Mouse (Mus musculus) liver, postnatal 0 days (tissue): Measurements from ENCODE around the gene Sstr4. TPM values are rescaled to one million over a fixed set of nuclear protein-coding genes. Genes with fewer than 3 reads are reported as not detected.

Experiments
- ATAC-seq: fragments of 200-750 bp; cut with Nextera tagmentation; 2 replicates; pipeline ENCODE4 v1.8.0; 2017; ENCODE audit warnings: mild to moderate bottlenecking, moderate library complexity
- DNase-seq: peaks from one replicate; pipeline ENCODE4 v3.0.0-alpha.2; 2016
- H3K27ac ChIP-seq: fragments of 300-500 bp; sonication (generic); 2 replicates; pipeline ENCODE4 v1.5.1; 2014; ENCODE audit warnings: antibody characterized with exemption, moderate library complexity, mild to moderate bottlenecking, low read depth
- H3K27me3 ChIP-seq: fragments of 300-500 bp; sonication (generic); 2 replicates; pipeline ENCODE4 v1.6.1; 2014; ENCODE audit warnings: low read length, control low read depth, mixed read lengths; ENCODE audit not compliant: insufficient read depth
- H3K36me3 ChIP-seq: fragments of 300-500 bp; sonication (generic); replicated peaks from 2 replicates; pipeline ENCODE4 v1.6.1; 2014; ENCODE audit warnings: mild to moderate bottlenecking, control low read depth, low read length, moderate library complexity, mixed read lengths; ENCODE audit not compliant: insufficient read depth
- H3K4me1 ChIP-seq: fragments of 300-500 bp; sonication (generic); 2 replicates; pipeline ENCODE4 v1.6.1; 2014; ENCODE audit warnings: antibody characterized with exemption, mild to moderate bottlenecking, control low read depth; ENCODE audit not compliant: insufficient read depth
- H3K4me2 ChIP-seq: fragments of 300-500 bp; sonication (generic); 2 replicates; pipeline ENCODE4 v1.6.1; 2014; ENCODE audit warnings: low read depth, mild to moderate bottlenecking, low read length, moderate library complexity, mixed read lengths
- H3K4me3 ChIP-seq: fragments of 300-500 bp; sonication (generic); 2 replicates; pipeline ENCODE4 v1.5.1; 2014; ENCODE audit warnings: low read depth, low read length
- H3K9ac ChIP-seq: fragments of 300-500 bp; sonication (generic); replicated peaks from 2 replicates; pipeline ENCODE4 v1.6.1; 2014; ENCODE audit warnings: mild to moderate bottlenecking, moderate library complexity
- H3K9me3 ChIP-seq: fragments of 300-500 bp; sonication (generic); 2 replicates; pipeline ENCODE4 v1.6.1; 2016; ENCODE audit warnings: mild to moderate bottlenecking, control low read depth, low read length, mixed read lengths
- CTCF ChIP-seq: sonication (generic); IDR thresholded peaks from 2 replicates; pipeline ENCODE4 v1.5.1; 2016; ENCODE audit warnings: antibody characterized with exemption, low read depth
- EP300 ChIP-seq: IDR thresholded peaks from 2 replicates; pipeline ENCODE4 v1.6.1; 2016; ENCODE audit warnings: antibody characterized with exemption, low read depth, mild to moderate bottlenecking
- WGBS: fragments of 180-500 bp; shearing (Covaris S2); extraction: QIAGEN DNeasy Blood & Tissue Kit; methylation state at CpG from one replicate; pipeline ENCODE4 v1.1.7; 2014; ENCODE audit not compliant: insufficient replicate concordance; 5-methylcytosine and 5-hydroxymethylcytosine counted together
- polyA plus RNA-seq: library from polyadenylated mRNA; unstranded; fragments of >200 nt; fragmentation: Nextera tagmentation; extraction: Ambion mirVana; gene quantifications from 2 replicates; pipeline ENCODE4 v1.2.1, GENCODE M21; 2015

The Sstr4 gene
- polyA plus RNA-seq, 1 experiment from 2014 or later = not detected

DNA sequence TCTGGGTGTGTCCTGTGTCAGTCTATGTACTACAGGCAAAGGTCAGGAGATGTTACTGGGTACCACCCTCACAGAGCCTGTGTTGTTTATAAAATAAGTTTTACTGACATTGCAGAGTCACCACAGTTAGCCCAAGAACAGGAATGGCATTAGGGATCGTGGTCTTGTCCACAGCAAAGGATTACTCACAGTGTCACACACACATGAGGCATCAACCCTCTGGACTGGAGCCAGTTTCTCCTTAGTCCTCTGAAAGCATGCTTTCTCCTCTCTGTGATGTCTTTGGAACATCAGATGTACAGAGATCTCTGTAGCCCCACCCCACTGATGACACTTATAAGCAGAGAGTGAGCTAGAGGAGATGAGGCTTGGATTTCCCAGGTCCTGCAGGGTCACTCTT is 7.1 kb downstream of the Sstr4 start:
- no peak for DNase-seq
- no peak overlapping the region for H3K9ac ChIP-seq
- peaks cover 15% of the 10 kb centered on the region for H3K27me3 ChIP-seq
- peaks cover 5% of the 10 kb centered on the region; the same call in 1 of the 2 replicates for H3K4me1 ChIP-seq
- no peaks in the 10 kb centered on the region for H3K9me3 ChIP-seq
- no peak overlapping the region for H3K27ac ChIP-seq
- no peak overlapping the region for H3K4me2 ChIP-seq
- ATAC-seq = no peak
- 69% methylated on average over 1 of the region's 1 CpGs for WGBS
- no peak for TF ChIP-seq EP300
- TF ChIP-seq CTCF = no peak
- H3K4me3 ChIP-seq = no peak overlapping the region
- no peaks in the 10 kb centered on the region for H3K36me3 ChIP-seq

DNA sequence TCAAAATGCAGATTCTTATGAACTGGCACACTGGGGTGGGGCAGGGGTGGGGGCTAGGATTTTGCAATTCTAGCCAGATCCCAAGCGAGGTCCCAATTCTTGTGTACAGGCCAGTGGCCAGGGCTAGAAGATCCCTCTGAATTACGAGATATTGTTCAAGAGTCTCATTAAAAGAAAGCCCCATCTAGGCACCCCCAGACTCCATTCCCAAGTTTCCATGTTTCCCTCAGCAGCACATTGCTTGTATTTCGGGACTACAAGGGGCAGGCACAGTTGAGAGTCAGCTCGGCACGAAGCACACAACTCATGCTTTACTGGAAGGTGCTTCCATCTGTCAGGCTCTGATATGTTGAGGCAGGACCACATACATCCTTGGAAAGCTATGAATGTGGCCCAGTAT is 9.8 kb downstream of the Sstr4 start:
- H3K4me1 ChIP-seq = peaks cover 11% of the 10 kb centered on the region; the same call in 1 of the 2 replicates
- peak overlapping the region; percentile 53; the same call in 1 of the 2 replicates for H3K4me3 ChIP-seq
- H3K27ac ChIP-seq = no peak overlapping the region
- peak overlapping the region; percentile 68 for H3K4me2 ChIP-seq
- no peak for DNase-seq
- TF ChIP-seq EP300 = no peak
- no peak for TF ChIP-seq CTCF
- H3K36me3 ChIP-seq = no peaks in the 10 kb centered on the region
- WGBS = 66% methylated on average over 5 of the region's 5 CpGs
- peaks cover 22% of the 10 kb centered on the region for H3K27me3 ChIP-seq
- no peak overlapping the region for H3K9ac ChIP-seq
- ATAC-seq = no peak
- H3K9me3 ChIP-seq = no peaks in the 10 kb centered on the region

DNA sequence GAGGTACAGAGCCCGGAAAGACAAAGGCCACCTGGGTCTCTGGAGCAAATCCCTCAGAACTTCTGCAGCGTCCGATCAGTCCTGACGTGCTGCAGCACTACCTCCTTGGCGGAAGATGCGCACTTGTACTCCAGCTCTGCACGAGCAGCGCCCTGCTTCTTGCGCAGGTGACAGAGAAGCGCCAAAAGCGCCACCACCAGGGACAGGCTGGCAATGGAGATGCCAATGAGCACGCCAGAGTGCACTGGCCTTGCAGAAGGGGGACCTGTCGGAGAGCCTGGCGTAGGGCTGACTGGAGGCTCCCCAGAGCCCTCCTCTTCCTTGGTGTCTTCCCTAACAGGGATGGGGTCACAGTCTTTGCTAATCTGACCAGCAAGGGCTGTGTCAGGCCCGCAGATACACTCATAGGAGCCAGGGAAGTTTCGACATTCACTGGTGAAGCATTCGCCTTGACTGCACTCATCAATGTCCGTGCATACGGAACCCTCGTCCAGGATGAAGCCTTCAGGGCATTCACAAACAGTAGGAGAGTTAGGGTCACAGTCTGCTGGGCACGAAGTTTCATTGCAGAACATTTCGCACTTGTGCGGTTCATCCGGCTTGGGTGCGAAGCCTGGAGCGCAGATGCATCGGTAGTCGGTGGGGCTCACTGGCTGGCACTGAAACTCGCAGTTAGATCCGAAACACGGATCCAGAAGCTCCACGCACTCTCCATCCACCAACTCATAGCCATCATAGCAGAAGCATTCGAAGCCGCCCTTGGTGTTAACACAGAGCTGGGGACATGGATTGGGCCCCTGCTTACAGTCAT is 11.2 kb downstream of the Sstr4 start:
- DNase-seq (peak; percentile 53), ATAC-seq (no peak)
- H3K4me3 ChIP-seq = peak overlapping the region; percentile 53
- peaks cover 22% of the 10 kb centered on the region for H3K27me3 ChIP-seq
- peak overlapping the region; percentile 68 for H3K4me2 ChIP-seq
- no peaks in the 10 kb centered on the region for H3K9me3 ChIP-seq
- TF ChIP-seq EP300 = no peak
- peak; percentile 52 for TF ChIP-seq CTCF
- H3K36me3 ChIP-seq = no peaks in the 10 kb centered on the region
- WGBS = 9% methylated on average over 34 of the region's 34 CpGs
- peak overlapping the region; percentile 51 for H3K9ac ChIP-seq
- H3K27ac ChIP-seq = peak overlapping the region; percentile 24; the same call in 1 of the 2 replicates
- peaks cover 11% of the 10 kb centered on the region; the same call in 1 of the 2 replicates for H3K4me1 ChIP-seq

GRCm38 (mm10) chr2:148406971-148407869 is 12.1 kb downstream of the Sstr4 start:
- WGBS = 2% methylated on average over 55 of the region's 55 CpGs
- Histone ChIP-seq H3K9ac (peak overlapping the region; percentile 51), H3K27ac (peak overlapping the region; percentile 76), H3K36me3 (no peaks in the 10 kb centered on the region), H3K4me1 (peaks cover 11% of the 10 kb centered on the region; the same call in 1 of the 2 replicates), H3K4me3 (peak overlapping the region; percentile 53), H3K9me3 (no peaks in the 10 kb centered on the region), H3K27me3 (peaks cover 22% of the 10 kb centered on the region), H3K4me2 (peak overlapping the region; percentile 68)
- peak; percentile 51 for ATAC-seq
- TF ChIP-seq EP300 (no peak), CTCF (no peak)
- peak; percentile 63 for DNase-seq

DNA sequence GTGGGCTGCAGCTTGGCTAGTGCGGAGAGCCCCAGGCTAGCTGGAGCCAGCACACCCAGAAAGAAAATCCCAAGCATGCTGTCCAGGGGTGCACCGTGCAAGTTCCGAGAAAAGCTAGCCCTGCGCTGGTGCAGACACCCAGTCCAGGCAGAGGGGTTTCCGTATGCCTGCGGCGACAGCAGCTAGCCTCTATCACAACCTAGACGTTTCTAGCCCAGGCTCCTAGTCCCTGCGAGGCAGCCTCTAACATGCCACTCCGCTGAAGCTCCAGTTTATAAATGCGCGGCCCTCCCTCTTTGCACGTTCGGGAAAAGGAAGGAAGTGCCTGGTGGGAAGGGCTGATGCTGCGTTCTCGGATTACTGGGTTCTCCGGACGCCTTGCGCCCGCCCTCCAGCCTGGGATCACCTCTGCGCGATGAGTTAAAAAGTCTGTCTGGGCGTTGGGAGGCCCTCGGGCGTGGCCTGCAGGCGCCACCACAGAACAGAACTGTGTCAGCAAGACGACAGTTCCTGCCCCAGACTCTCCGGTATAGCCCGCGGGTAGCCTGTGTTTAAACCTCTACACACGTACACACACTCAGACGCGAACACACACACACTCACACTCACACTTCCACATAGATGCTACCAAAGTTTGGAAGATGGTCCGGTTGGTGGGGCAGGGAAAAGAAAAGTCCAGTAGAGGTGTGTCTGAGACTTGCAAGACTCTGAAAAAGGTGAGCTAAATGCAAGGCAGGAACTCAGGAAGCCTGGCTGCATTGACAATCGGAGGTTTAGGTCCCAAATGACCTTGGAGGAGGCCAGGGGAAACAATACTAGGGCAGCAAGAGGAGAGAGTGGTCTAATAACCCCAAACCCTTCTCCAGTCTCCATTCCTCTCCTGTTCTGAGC is 13.0 kb downstream of the Sstr4 start, which contains the start of gene Thbd:
Gene Thbd (minus strand): TSS at position 319 of the 891 bp plus-strand sequence.
- H3K4me2 ChIP-seq = peak within 1 kb of the TSS; percentile 68
- peaks cover 22% of the 10 kb centered on the region for H3K27me3 ChIP-seq
- peak; percentile 59 for ATAC-seq
- TF ChIP-seq EP300 (no peak), CTCF (no peak)
- H3K36me3 ChIP-seq = no peaks in the 10 kb centered on the region
- H3K4me1 ChIP-seq = peaks cover 11% of the 10 kb centered on the region; the same call in 1 of the 2 replicates
- 2% methylated on average over 35 of the region's 35 CpGs for WGBS
- peak; percentile 56 for DNase-seq
- peak within 1 kb of the TSS; percentile 51 for H3K9ac ChIP-seq
- H3K4me3 ChIP-seq = peak within 1 kb of the TSS; percentile 53
- no peaks in the 10 kb centered on the region for H3K9me3 ChIP-seq
- peak within 1 kb of the TSS; percentile 76 for H3K27ac ChIP-seq
